Mouse (Mus musculus) lung, embryonic 15.5 days (tissue): Measurements from ENCODE around the gene 1700019N19Rik. TPM values are rescaled to one million over a fixed set of nuclear protein-coding genes. Genes with fewer than 3 reads are reported as not detected.

Experiments used
- ATAC-seq: fragments of 200-750 bp; cut with Nextera tagmentation; 2 replicates; pipeline ENCODE4 v1.8.0; 2017; ENCODE audit warnings: moderate number of reproducible peaks, borderline replicate concordance; ENCODE audit not compliant: low FRiP score, low TSS enrichment; ENCODE audit errors: extremely low read depth
- H3K27ac ChIP-seq: fragments of 300-500 bp; sonication (generic); 2 replicates; pipeline ENCODE4 v1.5.1; 2015; ENCODE audit warnings: moderate library complexity, mild to moderate bottlenecking, inconsistent platforms
- H3K27me3 ChIP-seq: fragments of 300-500 bp; sonication (generic); 2 replicates; pipeline ENCODE4 v1.6.1; 2015; ENCODE audit warnings: inconsistent platforms
- H3K36me3 ChIP-seq: fragments of 300-500 bp; sonication (generic); 2 replicates; pipeline ENCODE4 v1.6.1; 2015; ENCODE audit warnings: inconsistent platforms
- H3K4me1 ChIP-seq: fragments of 300-500 bp; sonication (generic); 2 replicates; pipeline ENCODE4 v1.6.1; 2015; ENCODE audit warnings: inconsistent platforms
- H3K4me2 ChIP-seq: fragments of 300-500 bp; sonication (generic); 2 replicates; pipeline ENCODE4 v1.6.1; 2015; ENCODE audit warnings: inconsistent platforms, mild to moderate bottlenecking, moderate library complexity
- H3K4me3 ChIP-seq: fragments of 300-500 bp; sonication (generic); 2 replicates; pipeline ENCODE4 v1.5.1; 2015; ENCODE audit warnings: mild to moderate bottlenecking, inconsistent platforms
- H3K9ac ChIP-seq: fragments of 300-500 bp; sonication (generic); 2 replicates; pipeline ENCODE4 v1.6.1; 2015; ENCODE audit warnings: inconsistent platforms
- H3K9me3 ChIP-seq: fragments of 300-500 bp; sonication (generic); 2 replicates; pipeline ENCODE4 v1.6.1; 2016; ENCODE audit warnings: inconsistent platforms
- WGBS: fragments of 180-500 bp; shearing (Covaris S2); methylation state at CpG from one replicate; pipeline ENCODE4 v1.1.7; 2015; 5-methylcytosine and 5-hydroxymethylcytosine counted together
- polyA plus RNA-seq: library from polyadenylated mRNA; unstranded; fragments of >200 nt; fragmentation: Nextera tagmentation; extraction: Ambion mirVana; gene quantifications from 2 replicates; pipeline ENCODE4 v1.2.1, GENCODE M21; 2015

Gene 1700019N19Rik
- polyA plus RNA-seq, 1 experiment from 2014 or later, result not detected

DNA sequence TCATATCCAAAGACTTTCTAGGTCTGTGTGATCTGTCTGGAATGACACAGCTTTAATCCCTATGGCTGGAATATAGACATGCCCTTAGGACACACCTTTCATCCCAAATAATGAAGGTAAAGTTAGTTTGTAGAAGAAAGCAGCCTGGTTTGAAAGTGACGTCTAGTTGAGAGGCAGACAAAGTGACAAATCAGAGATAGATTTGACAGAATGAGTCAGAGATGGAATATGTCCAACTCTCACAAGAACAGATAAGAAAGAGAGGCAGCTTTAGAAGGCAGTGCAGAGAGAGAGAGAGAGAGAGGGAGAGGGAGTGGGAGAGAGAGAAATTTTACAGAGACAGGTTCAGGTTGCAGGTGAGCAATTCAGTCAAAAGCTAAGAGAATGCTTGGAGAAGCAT lies 30.1 kb upstream of the 1700019N19Rik start:
- no peaks in the 10 kb centered on the region for H3K4me1 ChIP-seq
- H3K27me3 ChIP-seq, result no peaks in the 10 kb centered on the region
- ATAC-seq, result no peak
- no peak overlapping the region for H3K27ac ChIP-seq
- no peak overlapping the region for H3K4me2 ChIP-seq
- H3K9ac ChIP-seq, result no peak overlapping the region
- H3K36me3 ChIP-seq, result no peaks in the 10 kb centered on the region
- no peaks in the 10 kb centered on the region for H3K9me3 ChIP-seq
- no peak overlapping the region for H3K4me3 ChIP-seq
- 57% methylated on average over 1 of the region's 1 CpGs for WGBS

DNA sequence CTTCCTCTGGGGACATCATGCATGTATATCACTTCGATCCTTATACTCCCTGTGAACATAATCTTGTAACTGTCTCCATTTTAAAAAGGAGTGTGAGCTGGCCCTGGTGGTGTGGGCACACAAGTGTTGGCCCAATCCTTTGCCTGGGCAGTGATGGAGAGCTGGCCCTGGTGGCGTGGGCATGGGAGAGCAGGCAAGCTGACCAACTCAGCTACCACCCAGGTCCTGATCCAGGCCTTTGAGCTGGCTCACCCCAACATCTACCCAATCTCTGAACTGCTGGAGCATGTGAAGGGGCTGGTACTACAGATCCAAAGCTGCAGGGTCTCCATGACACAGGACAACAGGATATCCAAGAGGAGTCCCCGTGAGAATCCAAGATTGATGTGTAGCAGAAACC lies 29.0 kb upstream of the 1700019N19Rik start:
- Histone ChIP-seq H3K4me1 (no peaks in the 10 kb centered on the region), H3K9ac (no peak overlapping the region), H3K4me3 (no peak overlapping the region), H3K27me3 (no peaks in the 10 kb centered on the region), H3K9me3 (no peaks in the 10 kb centered on the region), H3K4me2 (no peak overlapping the region), H3K27ac (no peak overlapping the region), H3K36me3 (no peaks in the 10 kb centered on the region)
- 86% methylated on average over 3 of the region's 3 CpGs for WGBS
- no peak for ATAC-seq

DNA sequence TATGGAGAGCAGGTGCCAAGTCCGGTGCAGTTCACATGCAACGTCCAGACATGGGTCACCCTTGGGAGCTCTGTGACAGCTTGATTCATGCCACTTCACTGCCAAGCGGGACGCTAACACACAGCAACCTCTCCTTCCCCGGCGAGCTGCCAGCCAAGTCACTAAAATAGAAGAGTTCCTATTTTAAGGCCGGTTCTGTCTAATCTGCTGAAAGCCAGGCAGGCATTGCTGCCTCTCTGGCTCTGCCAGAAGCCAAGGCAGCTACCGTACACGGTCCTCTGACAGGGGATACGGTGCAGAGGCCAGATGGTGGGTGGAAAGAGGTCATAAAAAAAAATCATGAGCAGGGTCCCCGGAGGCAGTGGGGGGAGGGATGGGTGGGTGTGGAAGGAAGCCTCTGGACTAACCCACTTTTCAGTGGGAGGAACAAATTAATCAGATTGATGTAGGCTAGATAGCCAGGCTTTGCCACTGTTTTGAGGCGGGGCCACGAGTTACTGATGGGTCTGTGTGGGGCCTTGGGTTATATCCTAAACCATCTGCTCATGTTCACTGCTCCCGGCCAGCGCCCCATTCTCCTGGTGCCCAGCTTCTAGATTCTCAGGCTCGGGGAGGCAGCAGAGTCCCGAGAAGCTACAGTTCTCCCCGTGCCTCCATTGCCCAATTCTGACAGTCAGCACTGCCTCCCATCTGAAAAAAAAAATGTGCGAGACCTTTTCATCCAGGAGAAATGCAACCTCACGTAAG lies 28.4 kb upstream of the 1700019N19Rik start:
- Histone ChIP-seq H3K36me3 (no peaks in the 10 kb centered on the region), H3K4me1 (no peaks in the 10 kb centered on the region), H3K9ac (no peak overlapping the region), H3K27me3 (no peaks in the 10 kb centered on the region), H3K4me2 (no peak overlapping the region), H3K9me3 (no peaks in the 10 kb centered on the region), H3K27ac (no peak overlapping the region), H3K4me3 (no peak overlapping the region)
- ATAC-seq, result no peak
- whole genome bisulfite sequencing, result 76% methylated on average over 20 of the region's 20 CpGs

DNA sequence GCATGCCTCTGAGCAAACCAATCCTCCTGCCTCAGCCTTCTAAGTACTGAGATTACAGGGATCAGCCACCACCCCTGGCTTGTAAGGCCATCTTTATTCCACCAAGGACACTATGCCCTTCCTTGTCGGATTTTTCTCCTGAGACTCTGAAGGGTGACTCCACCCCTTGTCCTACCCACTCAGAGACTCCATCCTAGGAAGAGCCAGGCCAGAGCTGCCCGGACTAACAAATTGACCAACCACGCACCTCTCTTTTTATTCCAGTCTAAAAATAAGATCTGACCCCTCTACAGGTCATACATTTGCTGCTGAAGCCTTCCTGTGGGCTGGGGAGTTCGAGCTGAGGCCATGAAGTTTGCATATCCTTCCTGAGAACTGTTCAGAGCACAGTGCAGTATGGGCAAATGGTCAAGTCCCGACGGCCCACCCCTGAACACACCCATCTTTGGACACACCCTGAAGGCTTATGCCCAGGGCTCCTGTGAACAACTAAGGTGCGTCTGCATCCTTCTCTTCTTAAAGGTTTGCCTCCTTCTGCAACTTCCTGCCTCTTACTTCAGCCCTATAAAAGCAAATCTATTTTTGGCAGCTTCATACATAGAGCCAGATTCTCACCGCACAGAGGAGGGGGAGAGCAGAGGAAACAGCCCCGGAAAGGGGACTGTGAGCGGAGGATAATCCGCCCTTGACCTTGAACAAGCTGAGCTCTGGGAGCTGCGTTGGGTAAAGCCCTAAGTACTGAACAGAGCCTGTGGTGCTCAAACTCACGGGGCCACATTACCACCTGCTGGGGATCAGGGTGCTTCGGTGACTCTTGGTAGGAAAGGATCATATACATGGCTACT lies 24.5 kb upstream of the 1700019N19Rik start:
- H3K9ac ChIP-seq, result no peak overlapping the region
- ATAC-seq, result no peak
- H3K4me1 ChIP-seq, result no peaks in the 10 kb centered on the region
- no peaks in the 10 kb centered on the region for H3K36me3 ChIP-seq
- no peak overlapping the region for H3K4me2 ChIP-seq
- H3K9me3 ChIP-seq, result no peaks in the 10 kb centered on the region
- 66% methylated on average over 14 of the region's 14 CpGs for WGBS
- no peak overlapping the region for H3K4me3 ChIP-seq
- H3K27me3 ChIP-seq, result no peaks in the 10 kb centered on the region
- no peak overlapping the region for H3K27ac ChIP-seq

DNA sequence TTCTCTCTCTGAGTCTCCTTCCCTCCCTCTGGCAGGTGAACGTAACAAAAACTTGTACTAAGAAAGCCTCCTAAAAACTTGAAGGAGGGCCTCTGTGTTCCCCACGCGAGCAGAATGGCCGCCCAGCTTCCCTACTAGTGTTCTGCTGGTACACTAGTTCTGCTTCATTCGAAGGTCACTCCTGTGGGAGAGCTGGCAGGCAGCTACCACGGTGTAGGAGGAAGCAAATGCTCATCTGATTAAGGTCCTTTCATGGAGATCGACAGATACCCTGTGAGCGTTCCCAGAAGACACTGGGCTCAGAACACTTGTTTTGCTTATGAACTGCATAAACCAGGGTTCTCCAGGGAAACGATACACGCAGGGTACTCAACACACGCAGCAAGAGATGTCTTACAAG lies 23.1 kb upstream of the 1700019N19Rik start:
- no peak overlapping the region for H3K4me2 ChIP-seq
- no peaks in the 10 kb centered on the region for H3K9me3 ChIP-seq
- H3K27ac ChIP-seq, result no peak overlapping the region
- 85% methylated on average over 11 of the region's 11 CpGs for WGBS
- no peaks in the 10 kb centered on the region for H3K4me1 ChIP-seq
- H3K9ac ChIP-seq, result no peak overlapping the region
- H3K4me3 ChIP-seq, result no peak overlapping the region
- no peaks in the 10 kb centered on the region for H3K27me3 ChIP-seq
- no peaks in the 10 kb centered on the region for H3K36me3 ChIP-seq
- no peak for ATAC-seq

DNA sequence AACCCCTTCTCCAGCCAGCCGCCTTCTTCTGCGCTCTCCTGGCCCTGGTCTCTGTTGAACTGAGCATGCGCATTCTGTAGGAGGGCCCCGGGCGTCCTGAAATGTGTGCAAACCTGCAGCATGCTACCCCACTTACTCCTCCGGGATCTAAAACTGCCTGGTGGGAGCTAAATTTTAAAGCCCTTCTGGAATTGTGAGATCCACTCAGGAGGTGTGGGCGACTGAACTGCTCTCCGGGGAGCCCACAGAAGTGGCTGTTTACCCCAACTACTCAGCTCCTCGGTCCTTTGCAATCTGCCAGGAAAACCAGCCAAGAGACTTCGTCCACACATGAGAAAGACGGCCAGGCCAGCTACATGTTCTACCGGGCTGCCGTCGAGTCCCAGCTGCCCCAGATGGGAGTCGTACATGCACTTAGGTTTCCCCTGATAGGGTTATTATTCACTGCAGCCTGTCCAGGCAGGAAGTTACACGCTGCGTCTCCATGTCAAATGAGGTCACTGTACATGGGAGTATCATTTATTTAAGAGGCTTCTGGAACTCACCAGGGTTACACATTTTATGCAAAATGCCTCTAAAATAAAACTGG lies 22.3 kb upstream of the 1700019N19Rik start:
- Histone ChIP-seq H3K4me2 (no peak overlapping the region), H3K27me3 (no peaks in the 10 kb centered on the region), H3K4me1 (no peaks in the 10 kb centered on the region), H3K27ac (no peak overlapping the region), H3K9ac (no peak overlapping the region), H3K4me3 (no peak overlapping the region), H3K36me3 (no peaks in the 10 kb centered on the region), H3K9me3 (no peaks in the 10 kb centered on the region)
- WGBS, result 50% methylated on average over 17 of the region's 17 CpGs
- ATAC-seq, result no peak

DNA sequence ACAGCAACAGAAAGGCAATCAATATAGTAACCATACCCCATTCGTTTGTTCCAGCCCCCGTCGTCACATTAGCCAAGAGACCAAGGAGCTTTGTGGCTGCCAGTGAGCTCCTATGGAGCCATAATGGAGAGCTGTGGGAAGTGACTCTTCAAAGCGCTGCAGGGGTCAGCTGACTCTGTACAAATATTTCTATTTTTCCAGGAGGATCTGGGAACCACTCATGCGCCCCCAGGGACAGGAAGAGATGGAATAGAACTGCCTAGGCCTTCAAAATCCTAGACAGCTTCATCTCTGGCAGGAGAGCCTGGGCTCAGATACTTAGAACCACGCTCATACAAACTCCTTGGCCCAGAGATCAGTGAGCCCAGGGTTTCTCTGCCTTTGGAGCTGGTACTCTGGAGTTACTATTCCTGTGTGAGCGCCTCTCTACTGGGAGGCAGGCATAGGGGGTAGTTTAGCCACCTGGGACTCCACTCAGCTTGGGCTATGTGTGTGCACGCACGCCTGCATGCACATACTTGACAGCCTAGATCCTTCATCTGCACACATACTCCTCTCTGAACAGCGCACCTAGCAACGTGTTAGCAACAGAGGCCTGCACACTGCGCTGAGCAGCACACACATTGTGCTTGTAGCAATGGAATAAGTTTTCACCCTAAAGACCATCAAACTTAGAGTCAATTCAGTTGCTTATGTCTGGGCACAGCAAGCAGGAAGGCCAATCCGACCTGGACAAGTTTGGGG lies 21.1 kb upstream of the 1700019N19Rik start:
- H3K4me1 ChIP-seq, result no peaks in the 10 kb centered on the region
- H3K4me2 ChIP-seq, result no peak overlapping the region
- H3K9me3 ChIP-seq, result no peaks in the 10 kb centered on the region
- H3K27me3 ChIP-seq, result no peaks in the 10 kb centered on the region
- WGBS, result 81% methylated on average over 13 of the region's 13 CpGs
- no peak overlapping the region for H3K4me3 ChIP-seq
- no peaks in the 10 kb centered on the region for H3K36me3 ChIP-seq
- no peak for ATAC-seq
- no peak overlapping the region for H3K27ac ChIP-seq
- no peak overlapping the region for H3K9ac ChIP-seq

DNA sequence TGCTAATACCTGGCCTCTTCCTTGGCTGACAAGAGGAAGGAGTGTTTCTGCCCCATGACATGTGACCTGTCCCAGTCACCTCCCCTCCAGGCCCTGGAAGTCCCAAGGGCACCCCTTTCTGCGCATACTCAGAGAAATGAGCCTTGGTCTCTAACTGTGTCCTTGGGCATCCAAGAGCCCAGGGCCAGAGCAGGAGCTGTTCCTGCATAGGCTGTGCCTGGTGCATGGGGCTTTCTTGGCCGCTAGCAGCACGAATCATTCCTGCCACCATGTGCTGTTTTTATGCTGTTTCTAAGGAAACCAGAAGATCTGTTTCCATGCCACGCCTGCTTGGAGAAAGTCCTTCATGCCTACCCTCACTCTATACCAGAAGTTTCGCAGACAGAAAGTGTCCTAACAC lies 16.3 kb upstream of the 1700019N19Rik start:
- whole genome bisulfite sequencing, result 70% methylated on average over 5 of the region's 5 CpGs
- Histone ChIP-seq H3K27me3 (no peaks in the 10 kb centered on the region), H3K9me3 (no peaks in the 10 kb centered on the region), H3K27ac (no peak overlapping the region), H3K4me2 (no peak overlapping the region), H3K4me3 (no peak overlapping the region), H3K9ac (no peak overlapping the region), H3K4me1 (no peaks in the 10 kb centered on the region), H3K36me3 (no peaks in the 10 kb centered on the region)
- ATAC-seq, result no peak

DNA sequence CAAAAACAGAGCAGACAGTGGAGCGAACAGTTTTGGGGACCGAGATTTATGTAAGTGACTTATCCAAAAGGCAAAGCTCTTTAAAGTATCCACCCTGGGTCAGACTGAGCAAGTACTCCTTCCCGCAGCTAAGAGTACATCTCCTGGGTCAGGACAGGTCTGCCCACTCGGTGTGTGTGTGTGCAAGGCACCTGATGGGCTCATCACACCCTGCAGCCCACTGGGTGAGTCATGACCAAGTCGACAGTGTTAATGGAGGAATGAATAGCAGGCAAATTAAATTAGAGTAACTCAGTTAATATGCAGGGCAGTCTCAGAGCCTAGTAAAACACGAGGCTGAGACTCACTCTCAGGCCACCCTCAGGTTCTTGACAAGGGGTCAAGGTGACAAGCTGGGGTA lies 14.6 kb upstream of the 1700019N19Rik start:
- WGBS, result 75% methylated on average over 6 of the region's 6 CpGs
- H3K9me3 ChIP-seq, result no peaks in the 10 kb centered on the region
- H3K4me3 ChIP-seq, result no peak overlapping the region
- no peaks in the 10 kb centered on the region for H3K27me3 ChIP-seq
- H3K9ac ChIP-seq, result no peak overlapping the region
- H3K27ac ChIP-seq, result no peak overlapping the region
- no peaks in the 10 kb centered on the region for H3K36me3 ChIP-seq
- H3K4me1 ChIP-seq, result no peaks in the 10 kb centered on the region
- H3K4me2 ChIP-seq, result no peak overlapping the region
- no peak for ATAC-seq

DNA sequence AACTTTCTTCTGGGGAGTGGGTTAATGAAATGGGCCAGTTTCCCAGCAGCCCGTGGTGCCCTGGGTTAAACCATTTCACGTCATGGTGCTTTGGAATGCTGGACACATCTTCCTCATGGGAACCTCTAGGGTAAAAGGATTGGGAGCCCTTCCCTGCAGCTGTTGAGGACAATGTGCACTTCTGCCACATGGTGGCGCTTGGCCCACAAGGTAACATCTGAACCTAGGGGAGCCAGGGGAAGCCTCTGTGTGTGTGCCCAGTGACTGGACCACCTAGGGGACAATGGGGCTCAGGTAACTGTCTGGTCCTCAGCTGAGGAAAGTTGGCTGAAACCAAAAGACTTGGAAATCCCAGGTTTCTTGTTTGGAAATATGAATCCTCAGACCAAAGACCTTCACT lies 12.1 kb upstream of the 1700019N19Rik start:
- Histone ChIP-seq H3K9me3 (no peaks in the 10 kb centered on the region), H3K27ac (no peak overlapping the region), H3K4me1 (no peaks in the 10 kb centered on the region), H3K9ac (no peak overlapping the region), H3K4me2 (no peak overlapping the region), H3K27me3 (no peaks in the 10 kb centered on the region), H3K4me3 (no peak overlapping the region), H3K36me3 (no peaks in the 10 kb centered on the region)
- ATAC-seq, result peak; percentile 51; the same call in 1 of the 2 replicates
- WGBS, result 3% methylated on average over 3 of the region's 3 CpGs

DNA sequence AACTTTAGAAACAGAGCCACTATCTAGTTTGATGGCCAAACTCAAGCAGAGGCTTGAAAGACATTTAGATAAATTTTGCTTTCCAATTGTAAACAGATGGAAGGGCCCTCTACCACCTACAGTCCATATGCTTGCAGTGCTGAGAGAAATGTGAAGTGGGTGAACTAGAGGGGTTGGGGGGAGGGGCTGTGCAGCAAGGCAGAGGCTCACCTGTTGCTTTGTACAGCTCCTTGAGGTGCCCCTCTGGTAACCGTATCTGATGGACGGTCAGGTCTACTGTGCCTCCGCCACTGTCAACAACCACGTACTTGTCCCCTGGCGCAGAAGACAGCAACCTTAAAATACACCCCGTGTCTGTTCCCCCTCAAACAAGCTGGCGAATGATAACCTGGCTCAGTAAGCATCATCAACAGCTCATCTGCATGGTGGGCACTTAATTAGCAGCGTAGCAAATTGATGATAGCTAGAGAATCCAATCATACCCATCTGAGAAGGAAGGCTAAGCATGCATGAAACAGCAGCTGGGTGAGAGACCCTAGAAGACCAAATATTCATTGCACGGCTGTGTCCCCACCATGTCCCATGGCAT lies 11.0 kb upstream of the 1700019N19Rik start:
- ATAC-seq, result no peak
- Histone ChIP-seq H3K36me3 (no peaks in the 10 kb centered on the region), H3K4me3 (no peak overlapping the region), H3K4me2 (no peak overlapping the region), H3K27me3 (no peaks in the 10 kb centered on the region), H3K9me3 (no peaks in the 10 kb centered on the region), H3K4me1 (no peaks in the 10 kb centered on the region), H3K9ac (no peak overlapping the region), H3K27ac (no peak overlapping the region)
- 68% methylated on average over 9 of the region's 9 CpGs for WGBS
